Mouse (Mus musculus) kidney, adult 11 months (tissue): ENCODE results near the gene Gm28845.

Experiments used
- DNase-seq: peaks from one replicate; pipeline ENCODE4 v3.0.0; 2022

Gm28845 gene

DNA sequence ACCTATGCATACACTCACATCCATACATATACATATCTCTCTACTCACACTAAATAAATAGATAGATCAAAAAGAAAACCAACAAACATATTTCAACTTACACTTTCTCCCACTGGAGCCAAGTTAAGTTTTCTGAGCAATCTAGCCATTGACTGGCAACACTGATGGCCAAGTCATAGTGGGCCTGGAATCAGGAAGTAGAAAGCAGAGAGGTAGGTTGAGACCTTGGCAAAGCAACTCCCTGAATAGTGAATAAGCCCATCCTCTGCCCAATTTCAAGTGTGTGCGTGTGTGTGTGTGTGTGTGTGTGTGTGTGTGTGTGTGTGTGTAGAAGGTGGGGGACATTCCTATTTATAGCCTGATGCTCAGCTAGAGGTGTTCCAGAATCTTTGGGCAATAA, at the start of gene Gm28845:
Gene Gm28845, minus strand, starts transcription at position 121 of the 400 bp plus-strand sequence.
- DNase-seq = no peak

GRCm38 (mm10) chr1:65167496-65167895, 48.1 kb upstream of the Gm28845 start:
- no peak for DNase-seq

- DNase-seq = no peak
Observed at GRCm38 (mm10) chr1:65162210-65162609, 42.9 kb upstream of the Gm28845 start.

GRCm38 (mm10) chr1:65156111-65156510, 36.8 kb upstream of the Gm28845 start:
- no peak for DNase-seq

DNA sequence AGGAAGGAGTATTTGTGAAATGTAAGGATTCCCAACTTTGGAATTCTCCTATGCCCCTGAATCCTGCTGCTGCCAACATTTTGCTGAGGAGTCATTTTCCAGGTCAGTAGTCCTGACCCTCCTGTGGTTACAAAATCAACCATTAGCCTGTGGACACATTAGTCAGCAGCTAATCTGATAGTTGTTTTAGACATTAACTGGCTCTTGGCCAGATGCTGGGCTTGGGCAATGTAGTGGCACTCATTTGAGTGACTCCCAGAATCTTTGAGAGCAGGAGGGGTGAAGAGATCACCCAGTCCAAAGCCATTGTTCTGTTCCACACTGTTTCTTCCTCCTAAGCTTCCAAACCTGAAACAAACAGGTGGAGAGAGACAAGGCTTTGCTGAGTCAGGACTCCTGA, 35.5 kb upstream of the Gm28845 start:
- peak; percentile 87 for DNase-seq

DNA sequence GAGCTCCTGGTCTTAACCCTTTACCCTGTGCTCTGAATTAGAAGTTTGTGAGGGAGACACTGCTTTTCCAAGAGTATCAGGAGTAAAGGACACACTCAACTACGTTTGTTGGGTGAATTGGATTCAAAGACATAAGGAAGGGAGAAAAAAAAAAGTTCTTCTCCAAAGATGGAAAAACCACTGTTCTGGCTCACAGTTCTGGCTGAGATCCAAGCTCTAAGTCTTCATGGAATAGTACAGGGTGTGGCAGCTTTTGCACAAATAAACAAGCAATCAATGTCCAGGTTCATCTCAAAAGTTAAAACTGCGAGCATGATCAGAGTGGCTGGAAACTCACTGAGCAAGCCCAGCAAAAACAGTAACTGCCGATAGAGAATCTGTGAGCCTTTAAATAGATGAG, 28.6 kb upstream of the Gm28845 start:
- no peak for DNase-seq

DNA sequence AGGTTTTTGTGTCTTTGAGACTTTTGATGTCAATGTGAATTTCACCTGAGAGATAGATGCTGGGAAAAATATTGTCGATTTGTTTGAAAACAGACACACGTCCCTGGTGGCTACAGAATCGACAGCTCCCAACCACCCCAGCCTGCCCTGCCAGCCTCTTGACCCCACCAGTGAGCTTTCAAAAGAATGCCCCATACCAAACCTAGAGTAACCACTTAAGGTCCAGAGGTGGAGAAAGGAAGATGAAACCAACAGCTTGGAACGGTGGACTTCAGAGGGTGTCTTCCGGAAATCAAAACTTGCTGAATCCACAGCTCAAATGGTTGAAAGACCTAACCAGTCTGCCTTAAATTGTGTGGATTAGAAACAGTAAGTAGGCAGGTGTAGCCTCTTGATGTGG, 28.0 kb upstream of the Gm28845 start:
- peak; percentile 62 for DNase-seq

DNA sequence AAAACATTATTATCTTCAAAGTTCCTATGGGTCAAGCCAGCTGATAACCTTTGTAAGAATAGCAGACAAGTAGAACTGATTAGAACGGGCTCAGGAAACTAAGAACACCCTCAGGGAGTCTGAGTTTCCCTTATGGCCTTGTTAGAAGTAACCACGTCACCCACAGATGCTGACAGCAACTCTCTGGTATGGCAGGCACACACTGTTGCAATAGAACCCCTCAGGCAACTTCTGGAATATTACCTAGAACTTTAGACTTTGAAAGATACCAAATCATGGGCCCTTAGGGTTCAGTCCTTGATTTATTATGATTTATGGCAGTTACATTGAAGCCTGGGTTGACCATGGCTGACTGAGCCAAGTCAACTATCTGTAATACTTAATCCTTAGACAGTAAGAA, 27.2 kb upstream of the Gm28845 start:
- DNase-seq = no peak

GRCm38 (mm10) chr1:65144783-65145182, 25.4 kb upstream of the Gm28845 start:
- no peak for DNase-seq

- DNase-seq = no peak
Observed at GRCm38 (mm10) chr1:65137560-65137959, 18.2 kb upstream of the Gm28845 start.

GRCm38 (mm10) chr1:65132833-65133232, 13.5 kb upstream of the Gm28845 start:
- no peak for DNase-seq

DNA sequence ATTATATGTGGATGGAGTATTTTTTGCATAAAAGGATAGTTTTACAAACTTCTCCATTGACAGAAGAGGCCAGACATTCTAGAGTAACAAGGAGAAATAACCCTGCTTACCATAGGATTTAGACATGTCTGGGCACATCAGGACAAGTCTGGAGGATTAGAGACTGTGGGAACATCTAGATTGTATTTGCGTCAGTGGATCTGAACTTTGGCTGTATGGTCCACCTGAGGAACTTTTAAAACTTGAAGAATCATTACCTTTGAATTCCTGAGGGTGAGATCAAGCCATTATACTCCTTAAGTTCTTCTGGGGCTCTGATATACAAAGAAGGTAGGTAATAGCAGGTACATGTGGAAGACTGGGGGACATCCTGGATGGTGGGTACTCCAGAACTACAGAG, 12.3 kb upstream of the Gm28845 start:
- DNase-seq = no peak

GRCm38 (mm10) chr1:65130226-65130625, 10.9 kb upstream of the Gm28845 start:
- peak; percentile 73 for DNase-seq

GRCm38 (mm10) chr1:65129634-65130180, 10.3 kb upstream of the Gm28845 start:
- DNase-seq = peak; percentile 45

- no peak for DNase-seq
Observed at GRCm38 (mm10) chr1:65122574-65123372, 3.4 kb upstream of the Gm28845 start, which contains the start of gene D630023F18Rik. D630023F18Rik (minus strand) TSS chr1:65123214.

GRCm38 (mm10) chr1:65118150-65118913, 1.0 kb downstream of the Gm28845 start:
- DNase-seq = peak; percentile 86

- no peak for DNase-seq
Observed at GRCm38 (mm10) chr1:65113536-65114172, 5.7 kb downstream of the Gm28845 start.

GRCm38 (mm10) chr1:65112807-65113196, 6.6 kb downstream of the Gm28845 start:
- peak; percentile 45 for DNase-seq

DNA sequence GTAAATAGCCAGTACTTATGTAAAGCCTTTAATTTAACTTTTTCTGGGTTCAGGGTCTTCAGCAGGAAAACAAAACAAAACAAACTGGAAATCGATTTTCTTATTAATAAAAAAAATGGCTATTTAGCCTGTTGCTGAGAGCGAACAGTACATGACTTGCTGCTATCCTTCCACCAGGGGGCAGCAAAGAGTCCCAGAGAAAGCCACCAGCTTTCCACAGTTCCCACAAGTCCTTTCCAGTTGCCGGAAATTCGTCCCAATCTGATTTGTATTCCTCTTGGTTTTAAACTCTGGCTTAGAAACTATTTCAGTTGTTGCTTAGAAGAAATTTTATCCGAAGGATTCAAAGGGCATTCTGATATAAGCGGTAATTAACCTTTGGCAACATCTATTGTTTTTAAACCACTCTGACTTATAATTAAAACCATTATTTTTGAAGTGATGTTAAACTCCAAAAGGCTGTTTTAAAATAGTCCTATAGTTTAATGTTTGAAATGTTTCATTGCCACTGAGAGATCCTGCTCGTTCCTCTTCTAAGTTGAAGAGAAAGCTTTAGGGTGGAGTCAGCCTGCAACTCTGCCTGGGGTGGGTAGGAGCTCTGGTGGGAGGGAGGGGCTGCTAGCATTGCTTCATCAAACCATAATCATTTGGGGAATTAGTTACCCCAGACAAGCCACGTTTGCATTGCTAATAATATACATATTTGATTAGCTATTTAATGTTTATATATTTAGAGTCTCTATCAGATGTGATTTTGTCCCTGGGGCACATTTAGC, 7.1 kb downstream of the Gm28845 start:
- DNase-seq = peak; percentile 55

- DNase-seq = no peak
Observed at GRCm38 (mm10) chr1:65109756-65110435, 9.5 kb downstream of the Gm28845 start.

GRCm38 (mm10) chr1:65109196-65109595, 10.2 kb downstream of the Gm28845 start:
- DNase-seq = no peak
